Mouse (Mus musculus): ENCODE data around the gene Pga5. TPM values are rescaled to one million over a fixed set of nuclear protein-coding genes. Genes with fewer than 3 reads are reported as not detected.

Pga5 gene
- polyA plus RNA-seq, 1 experiment = not detected

DNA sequence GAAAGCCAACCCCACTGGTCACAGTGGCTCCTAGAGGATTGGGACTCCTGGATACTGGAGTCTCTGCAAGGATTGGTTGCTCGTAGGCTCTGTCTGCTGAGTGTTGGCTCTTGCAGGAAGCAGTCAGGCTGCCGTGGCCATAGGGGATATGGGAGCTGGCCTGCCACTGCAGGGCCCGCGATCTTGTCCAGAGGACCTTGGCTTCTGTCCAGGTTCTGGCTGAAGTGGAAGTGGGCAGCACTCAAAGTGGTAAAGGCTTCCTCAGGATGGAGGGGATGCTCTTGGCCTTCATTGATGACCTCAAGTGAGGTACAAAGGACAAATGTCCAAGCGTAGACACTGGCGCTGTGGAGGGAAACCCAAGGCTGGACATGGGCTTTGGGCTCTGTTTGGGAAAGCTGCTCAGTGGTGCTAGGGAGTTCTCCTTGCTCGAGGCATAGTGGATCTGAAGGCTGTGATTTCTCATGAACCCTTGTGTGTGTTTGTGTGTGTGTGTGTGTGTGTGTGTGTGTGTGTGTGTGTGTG lies 40.4 kb upstream of the Pga5 start:
- TF ChIP-seq CTCF (IDR thresholded peaks at IDR 0.05; ENCODE audit: extremely low read depth, insufficient read length, insufficient replicate concordance, low read depth, low read length) = no peak
- no peak for TF ChIP-seq POLR2A (IDR thresholded peaks at IDR 0.05; ENCODE audit: low read depth, low read length)
- Histone ChIP-seq H3K36me3 (ENCODE audit: control insufficient read depth, insufficient read depth, low read length) (peaks cover 9% of the 10 kb centered on the region), H3K4me1 (ENCODE audit: control insufficient read depth, insufficient read depth, insufficient read length, low read length) (no peaks in the 10 kb centered on the region), H3K4me3 (ENCODE audit: low read depth, low read length) (no peak overlapping the region), H3K27ac (ENCODE audit: insufficient read depth, low read depth, low read length) (no peak overlapping the region), H3K27me3 (ENCODE audit: control insufficient read depth, insufficient read depth, low read length) (no peaks in the 10 kb centered on the region)
- WGBS = 63% methylated on average over 7 of the region's 7 CpGs

DNA sequence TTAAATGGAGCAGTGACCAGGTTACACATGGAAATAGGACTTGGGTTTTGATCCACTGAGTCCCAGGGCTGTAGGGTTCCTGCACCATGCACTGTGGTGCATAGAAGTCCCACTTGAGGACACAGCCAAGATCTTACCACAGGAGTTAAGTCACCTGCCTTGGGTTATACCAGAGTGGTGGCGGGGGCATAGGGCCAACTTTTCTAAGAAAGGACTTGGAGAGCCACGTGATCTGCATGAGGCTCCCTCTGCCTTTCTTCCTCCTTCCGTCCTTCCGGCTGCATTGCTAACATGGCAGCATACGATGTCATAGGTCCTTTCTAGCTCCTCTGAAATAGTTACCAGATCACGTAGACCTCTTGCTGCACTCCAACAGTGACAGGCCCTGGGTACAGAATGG lies 37.6 kb upstream of the Pga5 start:
- no peak overlapping the region for H3K27ac ChIP-seq (ENCODE audit: insufficient read depth, low read depth, low read length)
- WGBS = 75% methylated on average over 6 of the region's 6 CpGs
- no peak overlapping the region for H3K4me3 ChIP-seq (ENCODE audit: low read depth, low read length)

GRCm38 (mm10) chr19:10714682-10715475 lies 37.0 kb upstream of the Pga5 start:
- WGBS = 46% methylated on average over 4 of the region's 4 CpGs
- TF ChIP-seq CTCF (IDR thresholded peaks at IDR 0.05; ENCODE audit: extremely low read depth, insufficient read length, insufficient replicate concordance, low read depth, low read length) = peak; percentile 62; the same call in 1 of the 2 replicates
- TF ChIP-seq POLR2A (IDR thresholded peaks at IDR 0.05; ENCODE audit: low read depth, low read length) = no peak
- Histone ChIP-seq H3K27me3 (ENCODE audit: control insufficient read depth, insufficient read depth, low read length) (no peaks in the 10 kb centered on the region), H3K36me3 (ENCODE audit: control insufficient read depth, insufficient read depth, low read length) (peaks cover 40% of the 10 kb centered on the region), H3K4me3 (ENCODE audit: low read depth, low read length) (no peak overlapping the region), H3K4me1 (ENCODE audit: control insufficient read depth, insufficient read depth, insufficient read length, low read length) (no peaks in the 10 kb centered on the region), H3K27ac (ENCODE audit: insufficient read depth, low read depth, low read length) (no peak overlapping the region)

More for the DNA sequence above, 37.6 kb upstream of the Pga5 start:
- TF ChIP-seq CTCF (IDR thresholded peaks at IDR 0.05; ENCODE audit: extremely low read depth, insufficient read length, insufficient replicate concordance, low read depth, low read length) (no peak), POLR2A (IDR thresholded peaks at IDR 0.05; ENCODE audit: low read depth, low read length) (no peak)
- Histone ChIP-seq H3K4me1 (ENCODE audit: control insufficient read depth, insufficient read depth, insufficient read length, low read length) (no peaks in the 10 kb centered on the region), H3K27me3 (ENCODE audit: control insufficient read depth, insufficient read depth, low read length) (no peaks in the 10 kb centered on the region), H3K36me3 (ENCODE audit: control insufficient read depth, insufficient read depth, low read length) (peaks cover 36% of the 10 kb centered on the region)

DNA sequence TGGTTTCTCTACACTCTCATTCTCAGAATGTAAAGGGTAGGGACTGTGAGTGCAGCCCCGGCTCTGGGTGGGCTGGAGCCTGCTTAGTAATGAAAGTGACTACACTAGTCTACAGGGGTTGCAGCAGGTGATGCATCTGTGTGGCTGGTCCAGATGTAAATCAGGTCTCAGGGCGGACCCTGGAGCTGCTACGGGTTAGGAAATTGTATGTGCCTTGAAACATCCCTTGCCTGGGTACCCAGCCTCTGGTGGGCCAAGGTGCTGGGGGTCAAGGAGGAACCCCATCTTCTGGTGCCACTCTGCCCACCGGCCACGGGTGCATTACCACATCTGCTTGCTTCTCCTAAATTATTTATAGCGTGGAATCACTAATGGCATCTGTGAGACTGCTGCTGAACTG lies 36.3 kb upstream of the Pga5 start:
- no peak for TF ChIP-seq CTCF (IDR thresholded peaks at IDR 0.05; ENCODE audit: extremely low read depth, insufficient read length, insufficient replicate concordance, low read depth, low read length)
- no peak for TF ChIP-seq POLR2A (IDR thresholded peaks at IDR 0.05; ENCODE audit: low read depth, low read length)

DNA sequence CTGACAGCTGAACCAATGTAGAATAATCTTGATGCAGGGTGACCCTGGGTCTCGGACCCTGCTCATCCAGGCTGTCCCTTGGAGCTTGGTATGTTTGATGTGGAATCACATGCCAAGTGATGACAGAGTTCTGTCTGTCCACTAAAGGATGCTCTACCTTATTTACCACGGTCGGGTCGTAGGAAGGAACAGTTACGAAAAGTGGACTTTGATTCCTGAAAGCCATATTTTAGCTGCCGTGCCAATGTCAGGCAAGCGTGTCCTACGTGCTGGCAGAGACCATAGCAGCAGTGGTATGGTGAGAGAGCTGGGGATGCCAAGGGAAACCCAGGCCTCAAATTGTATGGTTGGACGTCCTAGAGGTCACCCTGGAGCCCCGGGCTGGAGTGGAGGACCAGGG lies 35.7 kb upstream of the Pga5 start:
- WGBS = 79% methylated on average over 10 of the region's 10 CpGs

More for the DNA sequence above, 36.3 kb upstream of the Pga5 start:
- Histone ChIP-seq H3K36me3 (ENCODE audit: control insufficient read depth, insufficient read depth, low read length) (peaks cover 40% of the 10 kb centered on the region), H3K4me3 (ENCODE audit: low read depth, low read length) (no peak overlapping the region), H3K4me1 (ENCODE audit: control insufficient read depth, insufficient read depth, insufficient read length, low read length) (no peaks in the 10 kb centered on the region; the same call in 1 of the 2 replicates), H3K27me3 (ENCODE audit: control insufficient read depth, insufficient read depth, low read length) (no peaks in the 10 kb centered on the region), H3K27ac (ENCODE audit: insufficient read depth, low read depth, low read length) (no peak overlapping the region)
- 84% methylated on average over 6 of the region's 6 CpGs for WGBS

DNA sequence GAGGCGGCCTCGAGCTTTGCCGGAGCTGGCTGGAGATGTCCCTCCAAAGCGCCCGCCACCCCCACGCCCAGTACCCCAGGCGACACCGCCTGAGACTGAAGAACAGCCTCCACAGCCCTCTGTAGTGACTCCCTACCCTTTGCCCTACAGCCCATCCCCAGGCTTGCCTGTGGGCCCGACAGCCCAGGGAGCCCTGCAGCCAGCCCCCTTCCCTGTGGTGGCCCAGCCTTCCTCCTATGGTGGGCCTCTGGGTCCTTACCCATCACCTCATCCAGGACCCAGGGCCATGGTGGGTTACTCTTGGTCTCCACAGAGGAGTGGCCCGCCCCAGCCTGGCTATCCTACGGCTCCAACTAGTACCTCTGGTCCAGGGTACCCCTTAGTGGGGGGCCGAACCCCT lies 34.8 kb upstream of the Pga5 start:
- WGBS = 94% methylated on average over 12 of the region's 12 CpGs
- no peak for TF ChIP-seq CTCF (IDR thresholded peaks at IDR 0.05; ENCODE audit: extremely low read depth, insufficient read length, insufficient replicate concordance, low read depth, low read length)
- no peak for TF ChIP-seq POLR2A (IDR thresholded peaks at IDR 0.05; ENCODE audit: low read depth, low read length)
- Histone ChIP-seq H3K36me3 (ENCODE audit: control insufficient read depth, insufficient read depth, low read length) (peaks cover 41% of the 10 kb centered on the region), H3K4me1 (ENCODE audit: control insufficient read depth, insufficient read depth, insufficient read length, low read length) (no peaks in the 10 kb centered on the region; the same call in 1 of the 2 replicates), H3K4me3 (ENCODE audit: low read depth, low read length) (no peak overlapping the region), H3K27ac (ENCODE audit: insufficient read depth, low read depth, low read length) (no peak overlapping the region), H3K27me3 (ENCODE audit: control insufficient read depth, insufficient read depth, low read length) (no peaks in the 10 kb centered on the region)

More for the DNA sequence above, 35.7 kb upstream of the Pga5 start:
- Histone ChIP-seq H3K27ac (ENCODE audit: insufficient read depth, low read depth, low read length) (no peak overlapping the region), H3K4me3 (ENCODE audit: low read depth, low read length) (no peak overlapping the region), H3K27me3 (ENCODE audit: control insufficient read depth, insufficient read depth, low read length) (no peaks in the 10 kb centered on the region), H3K4me1 (ENCODE audit: control insufficient read depth, insufficient read depth, insufficient read length, low read length) (no peaks in the 10 kb centered on the region; the same call in 1 of the 2 replicates), H3K36me3 (ENCODE audit: control insufficient read depth, insufficient read depth, low read length) (peaks cover 40% of the 10 kb centered on the region)
- TF ChIP-seq CTCF (IDR thresholded peaks at IDR 0.05; ENCODE audit: extremely low read depth, insufficient read length, insufficient replicate concordance, low read depth, low read length) = no peak
- TF ChIP-seq POLR2A (IDR thresholded peaks at IDR 0.05; ENCODE audit: low read depth, low read length) = no peak

DNA sequence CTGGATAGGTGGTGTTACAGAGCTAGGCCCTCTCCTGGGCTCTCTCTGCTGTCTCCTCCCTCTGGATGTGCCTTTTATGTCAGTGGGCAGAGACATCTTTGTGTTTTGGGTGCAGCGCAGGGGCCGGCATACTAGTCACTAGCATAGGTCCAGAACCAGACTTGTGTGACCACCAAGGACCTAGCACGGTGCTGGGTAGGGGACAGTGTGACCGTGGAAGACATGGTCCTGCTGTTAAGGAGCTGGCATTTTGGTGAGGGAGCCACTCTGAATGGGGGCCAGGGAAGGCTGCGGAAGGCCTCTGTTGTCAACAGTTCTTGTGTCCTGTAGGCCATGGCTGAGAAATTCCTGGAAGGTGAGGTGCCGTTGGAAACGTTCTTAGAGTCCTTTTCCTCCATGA lies 34.3 kb upstream of the Pga5 start:
- H3K4me3 ChIP-seq (ENCODE audit: low read depth, low read length) = no peak overlapping the region
- no peaks in the 10 kb centered on the region; the same call in 1 of the 2 replicates for H3K4me1 ChIP-seq (ENCODE audit: control insufficient read depth, insufficient read depth, insufficient read length, low read length)
- no peaks in the 10 kb centered on the region for H3K27me3 ChIP-seq (ENCODE audit: control insufficient read depth, insufficient read depth, low read length)
- 93% methylated on average over 7 of the region's 7 CpGs for WGBS
- H3K36me3 ChIP-seq (ENCODE audit: control insufficient read depth, insufficient read depth, low read length) = peaks cover 44% of the 10 kb centered on the region
- no peak for TF ChIP-seq CTCF (IDR thresholded peaks at IDR 0.05; ENCODE audit: extremely low read depth, insufficient read length, insufficient replicate concordance, low read depth, low read length)
- TF ChIP-seq POLR2A (IDR thresholded peaks at IDR 0.05; ENCODE audit: low read depth, low read length) = no peak
- H3K27ac ChIP-seq (ENCODE audit: insufficient read depth, low read depth, low read length) = no peak overlapping the region

Measured in small intestine, adult 2 months (tissue).